ENCODE assay signal across 8 mouse cellular contexts in genomic region chr1:39478057-39478895, GRCm38 (mm10). TPM values are rescaled to one million over a fixed set of nuclear protein-coding genes. Genes with fewer than 3 reads are reported as not detected.
DNase-seq lines count a peak whose midpoint lies in the region; ATAC-seq lines count a peak whose summit lies in the region.

Tbc1d8 (minus strand) TSS chr1:39478755.

- peaks cover 6% of the 10 kb centered on the region for H3K36me3 ChIP-seq in erythroblast, embryonic 14.5 days (ENCODE audit: control insufficient read depth)
- no peaks in the 10 kb centered on the region for H3K36me3 ChIP-seq in heart, embryonic 11.5 days (ENCODE audit: control insufficient read depth, insufficient read depth, low read length)
- no peaks in the 10 kb centered on the region for H3K36me3 ChIP-seq in kidney, embryonic 16.5 days (ENCODE audit: insufficient read depth, low read length)
- H3K36me3 ChIP-seq in liver, embryonic 11.5 days (ENCODE audit: control insufficient read depth, insufficient read depth, low read length) = no peaks in the 10 kb centered on the region
- no peaks in the 10 kb centered on the region for H3K36me3 ChIP-seq in splenic B cell, adult 2 months (ENCODE audit: control insufficient read depth, insufficient read depth, low read length, poor library complexity, severe bottlenecking)

- no peaks in the 10 kb centered on the region; the same call in 1 of the 2 replicates for H3K9me3 ChIP-seq in erythroblast, embryonic 14.5 days (ENCODE audit: control insufficient read depth, low read length)
- H3K9me3 ChIP-seq in heart, embryonic 11.5 days (replicated peaks; ENCODE audit: control insufficient read depth, low read length) = no peaks in the 10 kb centered on the region
- no peaks in the 10 kb centered on the region for H3K9me3 ChIP-seq in kidney, embryonic 16.5 days (ENCODE audit: low read length)
- no peaks in the 10 kb centered on the region for H3K9me3 ChIP-seq in liver, embryonic 11.5 days (ENCODE audit: control insufficient read depth, low read length)

- H3K27me3 ChIP-seq in erythroblast, embryonic 14.5 days (ENCODE audit: control insufficient read depth) = peaks cover 4% of the 10 kb centered on the region
- H3K27me3 ChIP-seq in heart, embryonic 11.5 days (ENCODE audit: control insufficient read depth, insufficient read depth, low read length) = 0 out of 2 replicates have a peak, but pooled peaks cover 5% of the 10 kb centered on the region
- no peaks in the 10 kb centered on the region for H3K27me3 ChIP-seq in kidney, embryonic 16.5 days (ENCODE audit: insufficient read depth, low read length)
- no peaks in the 10 kb centered on the region; the same call in 1 of the 2 replicates for H3K27me3 ChIP-seq in liver, embryonic 11.5 days (replicated peaks; ENCODE audit: control insufficient read depth, insufficient read depth, low read length)
- H3K27me3 ChIP-seq in splenic B cell, adult 2 months (ENCODE audit: control insufficient read depth, insufficient read depth, low read length, poor library complexity, severe bottlenecking) = no peaks in the 10 kb centered on the region

- WGBS in heart, embryonic 11.5 days (ENCODE audit: insufficient replicate concordance) = under 1% methylated on average over 75 of the region's 90 CpGs
- under 1% methylated on average over 79 of the region's 90 CpGs for WGBS in kidney, embryonic 16.5 days
- WGBS in liver, embryonic 11.5 days = under 1% methylated on average over 89 of the region's 90 CpGs

- peaks cover 40% of the 10 kb centered on the region for H3K4me1 ChIP-seq in erythroblast, embryonic 14.5 days (ENCODE audit: control insufficient read depth)
- H3K4me1 ChIP-seq in heart, embryonic 11.5 days (ENCODE audit: control insufficient read depth, insufficient read depth, low read length) = peaks cover 13% of the 10 kb centered on the region; the same call in 1 of the 2 replicates
- H3K4me1 ChIP-seq in kidney, embryonic 16.5 days (ENCODE audit: insufficient read depth, low read length) = peaks cover 21% of the 10 kb centered on the region; the same call in 1 of the 2 replicates
- peaks cover 29% of the 10 kb centered on the region for H3K4me1 ChIP-seq in liver, embryonic 11.5 days (replicated peaks; ENCODE audit: control insufficient read depth, insufficient read depth, low read length)

- ATAC-seq in heart, embryonic 11.5 days (replicated peaks; ENCODE audit: insufficient number of reproducible peaks, low FRiP score, low TSS enrichment) = peak; percentile 96
- peak; percentile 97 for ATAC-seq in kidney, embryonic 16.5 days (ENCODE audit: low FRiP score, low TSS enrichment)
- peak; percentile 93 for ATAC-seq in liver, embryonic 11.5 days (replicated peaks; ENCODE audit: low FRiP score)

- peak within 1 kb of the TSS; percentile 100 for H3K4me2 ChIP-seq in heart, embryonic 11.5 days
- H3K4me2 ChIP-seq in kidney, embryonic 16.5 days (replicated peaks; ENCODE audit: low read depth, low read length) = peak within 1 kb of the TSS; percentile 74
- peak within 1 kb of the TSS; percentile 99 for H3K4me2 ChIP-seq in liver, embryonic 11.5 days

- peak; percentile 78 for DNase-seq in CD4-positive helper T cell, adult 2 months (ENCODE audit: low read depth, low spot score)
- DNase-seq in brain, embryonic 18.5 days (ENCODE audit: low read depth, low spot score) = peak; percentile 72
- peak; percentile 93 for DNase-seq in liver, embryonic 11.5 days (ENCODE audit: low spot score)
- peak; percentile 81 for DNase-seq in naive thymus-derived CD4-positive, alpha-beta T cell, adult 2 months (ENCODE audit: low read depth)
- peak; percentile 52 for DNase-seq in splenic B cell, adult 2 months (ENCODE audit: low read depth, low spot score)

- H3K9ac ChIP-seq in heart, embryonic 11.5 days (ENCODE audit: low read depth, low read length) = peak within 1 kb of the TSS; percentile 84
- peak within 1 kb of the TSS; percentile 83 for H3K9ac ChIP-seq in kidney, embryonic 16.5 days (replicated peaks; ENCODE audit: low read length)
- H3K9ac ChIP-seq in liver, embryonic 11.5 days (ENCODE audit: low read depth, low read length) = peak within 1 kb of the TSS; percentile 84

- peak within 1 kb of the TSS; percentile 76 for H3K27ac ChIP-seq in heart, embryonic 11.5 days (ENCODE audit: low read depth, low read length)
- peak within 1 kb of the TSS; percentile 88 for H3K27ac ChIP-seq in kidney, embryonic 16.5 days (ENCODE audit: low read length)
- H3K27ac ChIP-seq in liver, embryonic 11.5 days (ENCODE audit: low read depth, low read length) = peak within 1 kb of the TSS; percentile 59

- peak within 1 kb of the TSS; percentile 81 for H3K4me3 ChIP-seq in erythroblast, embryonic 14.5 days (replicated peaks)
- peak within 1 kb of the TSS; percentile 82 for H3K4me3 ChIP-seq in heart, embryonic 11.5 days (ENCODE audit: low read depth, low read length)
- H3K4me3 ChIP-seq in kidney, embryonic 16.5 days (ENCODE audit: low read length) = peak within 1 kb of the TSS; percentile 77
- H3K4me3 ChIP-seq in liver, embryonic 11.5 days (ENCODE audit: low read depth, low read length) = peak within 1 kb of the TSS; percentile 68

RNA-seq across cellular contexts. Expression of gene Tbc1d8, which starts in this region (rescaled TPM):
- polyA plus RNA-seq in erythroblast, embryonic 14.5 days (2012) = 0.01 and 0.08 TPM in 2 replicates
- 11.4 and 12.2 TPM in 2 replicates for polyA plus RNA-seq in heart, embryonic 11.5 days (2014; fragmentation: Nextera tagmentation; extraction: Ambion mirVana)
- 10.1 and 10.3 TPM in 2 replicates for polyA plus RNA-seq in kidney, embryonic 16.5 days (2015; fragmentation: Nextera tagmentation; extraction: Ambion mirVana)
- polyA plus RNA-seq in liver, embryonic 11.5 days (2014; fragmentation: Nextera tagmentation; extraction: Ambion mirVana) = 6.7 and 9.3 TPM in 2 replicates

Comparison
In these comparisons a context has a peak if more than half of its experiments do, and no peak if none do; other contexts are left out.
1. Peak in every context shown above with its lines: DNase-seq, ATAC-seq, H3K4me3 ChIP-seq and H3K27ac ChIP-seq.